Mouse (Mus musculus) megakaryocyte, adult 5-6 weeks (primary cell): ENCODE measurements at regions not wholly inside any gene's neighbourhood (a gene's known extent, or its start where the extent isn't known, plus 50 kb on each side); places are given as distances from the start of the nearest gene placed in this dataset.

Experiments
- ATAC-seq: 2 replicates; pipeline ENCODE4 v1.8.0; 2016; ENCODE audit warnings: mild to moderate bottlenecking, inconsistent platforms; ENCODE audit not compliant: poor library complexity, severe bottlenecking

GRCm38 (mm10) chr5:78474041-78474440 is 1066.2 kb upstream of the Igfbp7 start:
- ATAC-seq: 0 out of 2 replicates have a peak, but pooled peaks have one; percentile 24
